Mouse (Mus musculus) layer of hippocampus, adult 9-11 months (tissue): ENCODE measurements around the gene Fbxw4.
"Not testable (repeated sequence)": the region's sequence is repeated elsewhere in the genome, so short reads cannot be mapped to it uniquely, and the experiment has no call there.

Experiments used
- DNase-seq: peaks from one replicate; pipeline ENCODE4 v3.0.0; 2022

Fbxw4 gene

DNA sequence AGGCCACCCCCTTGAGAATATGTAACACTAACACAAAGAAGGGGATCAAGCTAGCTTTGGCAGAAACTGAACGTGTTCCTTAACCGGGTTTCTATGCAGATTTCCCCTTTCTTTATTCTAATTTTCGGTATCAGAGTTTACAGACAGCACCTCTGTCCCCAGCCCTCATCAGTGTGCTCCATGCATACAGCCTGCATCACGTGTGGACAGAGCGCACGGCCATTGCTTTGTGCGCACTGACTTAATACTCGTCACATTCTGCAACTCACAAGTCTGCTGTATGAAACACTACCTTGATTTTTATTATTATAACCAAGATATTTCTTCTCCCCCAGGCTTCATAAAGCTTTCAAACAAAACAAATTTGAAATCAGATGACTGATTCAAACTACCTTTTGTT is 4.2 kb downstream of the Fbxw4 start:
- DNase-seq = no peak

DNA sequence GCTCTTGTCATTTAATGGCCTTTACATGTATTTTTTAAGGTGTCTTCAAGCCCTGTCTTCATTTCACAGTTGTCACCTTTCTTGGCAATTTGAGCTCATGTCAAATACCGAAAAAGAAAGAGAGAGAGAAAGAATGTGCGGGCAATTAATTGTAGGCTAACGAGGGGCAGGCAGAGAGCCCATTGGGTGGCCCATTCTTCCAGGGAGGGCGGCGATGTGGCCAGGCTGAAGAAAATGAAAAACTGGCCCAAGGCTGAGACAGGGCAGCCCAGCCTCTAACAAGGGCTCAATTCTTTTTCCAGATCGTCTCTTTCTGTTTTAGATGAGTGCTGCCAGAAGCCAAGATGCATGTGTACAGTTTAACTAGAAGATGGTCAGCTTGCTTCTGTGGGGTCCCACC is 6.1 kb downstream of the Fbxw4 start:
- DNase-seq = no peak

DNA sequence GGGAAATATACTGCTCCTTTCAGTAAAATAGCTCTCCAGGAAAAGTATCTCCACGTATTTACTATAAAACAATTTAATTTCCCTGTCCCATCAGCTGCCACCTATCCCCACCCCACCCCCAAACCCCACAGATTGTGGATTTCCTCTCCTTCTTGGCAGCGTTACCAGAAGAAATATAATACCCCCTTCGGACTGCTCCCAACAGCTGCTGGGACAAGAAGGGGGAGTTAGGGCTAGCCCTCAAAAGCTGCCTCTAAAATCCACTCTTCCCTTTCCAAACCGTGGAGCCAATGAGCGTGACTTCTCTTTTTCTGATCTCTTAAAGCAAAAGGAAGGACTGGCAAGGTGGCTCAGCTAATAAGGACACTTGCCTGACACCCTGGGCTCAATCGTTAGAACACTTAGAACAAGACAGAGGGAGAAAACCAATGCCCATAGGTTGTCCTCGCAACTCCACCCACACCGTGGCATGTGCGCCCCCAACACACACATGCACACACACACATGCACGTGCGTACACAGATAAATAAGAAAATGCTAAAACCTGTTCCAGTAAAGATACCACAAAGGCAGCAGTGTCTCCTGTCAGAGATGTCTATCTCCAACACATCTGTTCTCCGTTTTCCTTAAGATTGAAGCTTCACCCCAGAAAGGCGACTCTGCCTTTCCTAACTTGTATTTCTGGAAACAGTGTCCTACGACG is 7.7 kb downstream of the Fbxw4 start:
- no peak for DNase-seq

DNA sequence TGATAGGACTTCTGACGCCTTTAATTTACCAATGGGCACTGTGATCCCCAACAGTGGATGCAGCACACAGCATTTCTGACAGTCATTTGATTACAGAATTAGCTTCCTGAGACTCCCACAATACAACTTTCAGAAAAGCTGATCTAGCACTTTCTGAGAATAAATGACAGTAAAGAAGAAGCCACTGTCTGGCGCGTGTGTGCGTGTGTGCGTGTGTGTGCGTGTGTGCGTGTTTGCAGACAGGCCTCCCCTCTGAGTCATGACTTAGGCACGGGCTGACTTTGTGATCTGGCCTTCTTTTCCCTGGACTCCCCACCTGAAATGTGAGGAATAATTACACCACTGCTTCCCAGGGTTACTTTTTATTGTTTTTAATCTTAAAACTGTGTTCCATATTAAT is 8.6 kb downstream of the Fbxw4 start:
- no peak for DNase-seq

DNA sequence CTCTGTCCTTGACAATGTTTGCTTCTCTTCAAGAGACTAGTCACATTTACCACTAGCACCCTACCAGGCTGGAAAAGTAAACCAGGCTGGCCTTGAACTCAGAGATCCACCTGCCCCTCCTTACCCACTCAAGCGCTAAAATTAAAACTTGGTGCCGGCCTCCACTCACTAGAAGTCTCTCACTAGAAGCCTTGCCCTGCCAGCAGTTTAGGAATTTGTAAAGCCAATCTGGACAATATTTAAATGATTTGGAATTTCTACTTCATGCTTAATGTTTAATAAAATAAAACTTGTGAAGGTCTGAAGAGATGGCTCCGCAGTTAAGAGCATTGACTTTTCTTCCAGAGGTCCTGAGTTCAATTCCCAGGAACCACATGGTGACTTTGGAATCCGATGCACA is 10.3 kb downstream of the Fbxw4 start:
- no peak for DNase-seq

DNA sequence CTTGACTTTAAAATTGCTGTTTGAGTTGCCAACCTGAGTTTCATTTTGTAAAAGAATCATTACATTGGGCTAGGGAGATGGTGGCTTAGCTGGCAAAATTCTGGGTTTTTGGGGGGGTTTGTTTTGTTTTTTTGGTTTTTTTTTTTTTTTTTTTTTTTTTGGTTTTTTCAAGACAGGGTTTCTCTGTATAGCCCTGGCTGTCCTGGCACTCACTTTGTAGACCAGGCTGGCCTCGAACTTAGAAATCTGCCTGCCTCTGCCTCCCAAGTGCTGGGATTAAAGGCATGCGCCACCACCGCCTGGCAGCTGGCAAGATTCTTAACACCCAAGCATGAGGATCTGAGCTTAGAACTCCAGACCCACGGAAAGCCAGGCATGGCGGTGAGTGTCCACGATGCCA is 11.6 kb downstream of the Fbxw4 start:
- not testable (repeated sequence) for DNase-seq

DNA sequence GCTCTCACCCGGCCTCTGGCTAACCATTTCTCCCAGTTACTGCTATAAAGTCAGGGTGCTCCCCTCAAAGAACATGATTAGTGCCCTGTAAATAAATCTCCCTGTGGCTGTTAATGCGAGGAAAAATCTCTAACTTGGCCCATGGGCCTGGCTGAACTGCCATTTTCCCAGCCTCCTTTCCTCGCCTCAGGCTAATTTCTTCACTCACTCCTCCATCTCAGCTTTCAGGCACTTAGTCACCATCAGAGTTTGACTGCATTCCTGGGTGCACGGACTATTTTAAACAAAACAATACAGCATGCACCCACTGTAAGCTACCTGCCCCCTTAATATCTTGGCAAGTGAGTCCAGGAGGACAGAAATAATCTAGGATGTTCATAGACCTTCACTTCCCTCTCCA is 13.2 kb downstream of the Fbxw4 start:
- no peak for DNase-seq

- no peak for DNase-seq
These were observed 19.4 kb downstream of the Fbxw4 start for GRCm38 (mm10) chr19:45640691-45641090.

GRCm38 (mm10) chr19:45635960-45636359 is 24.2 kb downstream of the Fbxw4 start:
- no peak for DNase-seq

DNA sequence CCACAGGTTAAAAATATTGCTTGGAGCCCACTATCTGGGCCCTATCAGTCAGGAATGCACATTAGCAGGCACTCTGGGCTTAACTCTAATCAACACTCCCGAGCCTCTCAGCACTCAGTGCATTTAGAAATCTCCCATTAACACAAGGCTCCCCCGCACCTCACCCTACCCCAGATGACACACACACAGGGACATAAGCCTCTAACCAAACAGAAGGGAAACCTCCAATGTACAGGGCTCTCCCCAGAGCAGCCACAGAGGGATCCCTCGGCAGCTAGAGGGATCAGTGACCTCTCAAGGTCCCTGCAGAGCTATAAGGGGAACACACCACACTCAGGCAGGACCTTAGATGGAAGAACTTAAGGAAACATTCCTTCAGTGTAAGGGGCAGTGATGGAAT is 28.5 kb downstream of the Fbxw4 start:
- DNase-seq = no peak

- no peak for DNase-seq
These were observed 29.2 kb downstream of the Fbxw4 start for GRCm38 (mm10) chr19:45630953-45631352.

DNA sequence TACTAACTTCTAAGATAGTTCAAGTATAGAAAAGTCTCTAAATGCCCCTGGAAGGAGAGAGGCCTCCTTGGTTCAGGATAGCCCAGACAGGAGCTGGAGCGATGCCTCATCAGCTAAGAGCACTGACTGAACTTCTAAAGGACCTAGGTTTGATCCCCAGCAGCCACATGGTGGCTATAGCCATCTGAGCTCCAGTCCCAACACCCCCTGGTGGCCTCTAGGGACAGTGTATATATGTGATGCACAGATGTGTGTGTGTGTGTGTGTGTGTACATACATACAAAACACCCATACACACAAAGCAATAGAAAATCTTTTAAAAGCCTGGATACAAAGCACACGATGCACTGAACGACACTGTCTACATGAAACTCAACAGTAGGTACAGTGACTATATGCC is 30.9 kb downstream of the Fbxw4 start:
- no peak for DNase-seq

DNA sequence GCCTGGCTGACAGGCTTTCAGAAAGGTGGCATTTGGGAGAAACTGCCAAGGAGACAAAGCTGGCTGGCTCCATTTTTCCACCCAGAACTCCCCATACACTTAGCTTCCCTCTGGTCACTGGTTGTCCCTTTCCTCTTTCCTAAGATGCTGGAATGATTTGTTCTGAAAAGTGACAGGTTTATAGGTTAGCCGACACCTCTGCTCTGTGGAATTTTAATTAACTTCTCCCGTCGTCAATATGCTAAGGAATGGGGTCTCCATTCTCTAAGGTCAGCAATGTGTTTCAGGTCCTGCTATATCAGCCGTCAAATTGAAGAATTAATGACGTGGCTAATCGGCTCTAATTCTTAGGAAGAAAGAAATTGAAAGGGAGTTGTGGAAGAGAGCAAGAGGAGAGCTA is 31.5 kb downstream of the Fbxw4 start:
- DNase-seq = no peak

GRCm38 (mm10) chr19:45627036-45627435 is 33.1 kb downstream of the Fbxw4 start:
- DNase-seq = no peak

GRCm38 (mm10) chr19:45623710-45624109 is 36.4 kb downstream of the Fbxw4 start:
- no peak for DNase-seq

- DNase-seq = no peak
These were observed 38.0 kb downstream of the Fbxw4 start for GRCm38 (mm10) chr19:45622144-45622543.

DNA sequence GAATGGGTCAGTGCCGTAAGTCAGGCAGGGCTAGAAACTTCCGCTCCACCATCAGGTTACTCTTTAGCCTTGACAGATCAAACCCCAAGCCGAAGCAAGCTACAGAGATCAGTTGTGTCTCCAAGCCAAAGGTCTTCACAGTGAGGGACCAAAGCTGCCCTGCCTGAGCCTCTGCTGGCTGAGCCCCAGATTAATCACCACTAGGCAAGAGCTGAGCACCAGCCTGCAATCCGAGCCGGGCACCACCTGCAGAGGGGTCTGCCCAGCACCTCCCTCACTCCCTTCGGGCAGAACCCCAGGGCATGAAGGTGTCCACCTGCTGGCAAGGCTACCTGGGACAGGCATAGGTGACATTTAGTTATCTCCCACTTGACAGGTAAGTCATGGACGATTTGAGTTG is 39.1 kb downstream of the Fbxw4 start:
- DNase-seq = no peak

GRCm38 (mm10) chr19:45619744-45620501 is 40.2 kb downstream of the Fbxw4 start:
- no peak for DNase-seq

DNA sequence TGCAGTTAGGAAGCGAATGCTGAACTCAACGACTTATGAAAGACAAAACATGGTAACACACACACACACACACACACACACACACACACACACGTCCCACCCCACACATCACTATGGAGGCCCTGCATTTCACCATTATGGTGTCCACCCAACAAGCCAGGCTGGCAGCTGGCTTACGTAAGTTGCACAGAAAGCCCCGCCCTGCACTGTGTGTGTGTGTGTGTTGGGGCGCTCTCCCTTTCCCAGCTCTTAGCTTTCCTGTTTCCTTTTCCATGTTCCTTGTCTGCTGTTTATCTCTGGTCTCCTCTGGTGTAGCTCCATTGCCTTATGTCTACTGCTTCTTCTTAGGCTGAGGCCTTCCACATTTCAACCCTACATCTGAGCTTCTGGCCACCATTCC is 41.9 kb downstream of the Fbxw4 start:
- DNase-seq = no peak

- DNase-seq = no peak
These were observed 43.4 kb downstream of the Fbxw4 start for GRCm38 (mm10) chr19:45616735-45617134.

GRCm38 (mm10) chr19:45616214-45616518 is 43.9 kb downstream of the Fbxw4 start:
- no peak for DNase-seq

GRCm38 (mm10) chr19:45615415-45616213 is 44.5 kb downstream of the Fbxw4 start:
- DNase-seq = no peak

DNA sequence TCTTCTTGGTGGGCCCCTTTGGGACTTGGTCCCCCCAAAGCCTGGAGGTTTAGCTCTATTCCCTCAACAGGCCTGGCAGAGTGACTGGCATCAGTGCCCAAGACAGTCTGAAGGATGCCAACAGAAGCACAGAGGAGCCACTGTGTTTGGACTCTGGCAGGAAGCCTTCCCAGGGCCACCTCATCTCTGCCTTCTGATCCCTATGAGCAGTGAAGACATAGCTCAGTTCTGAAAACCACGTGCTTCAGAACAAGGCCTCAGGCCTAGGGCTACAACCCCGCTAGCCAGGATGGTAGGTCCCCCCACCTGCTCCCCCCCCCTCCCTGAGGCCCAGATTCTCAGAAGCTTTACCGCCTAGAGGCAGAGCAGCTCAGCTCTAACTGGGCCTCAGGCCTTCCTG is 45.2 kb downstream of the Fbxw4 start:
- peak; percentile 34 for DNase-seq

GRCm38 (mm10) chr19:45614375-45614774 is 45.7 kb downstream of the Fbxw4 start:
- DNase-seq = no peak
